8 mouse cellular contexts compared by ENCODE assay signal in the genomic region with DNA sequence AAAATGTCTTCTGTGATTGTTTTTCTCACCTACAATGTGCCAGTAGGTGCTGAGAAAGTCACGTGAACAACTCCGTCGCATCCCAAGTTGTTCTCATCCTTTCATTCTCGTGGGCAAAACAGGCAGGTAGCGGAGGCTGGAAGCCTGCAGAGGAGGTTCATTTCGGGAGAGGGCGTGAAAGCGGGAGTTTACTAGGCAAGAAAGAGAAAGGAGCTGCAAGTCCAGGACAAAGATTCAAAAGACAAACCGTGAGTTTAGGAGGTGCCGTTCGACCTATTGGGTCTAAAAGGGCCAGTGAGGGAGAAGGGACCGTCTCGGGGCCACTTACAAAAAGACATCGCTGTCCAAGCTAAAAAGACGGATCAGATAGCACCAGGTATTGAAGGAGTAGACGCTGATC. TPM values are rescaled to one million over a fixed set of nuclear protein-coding genes. Genes with fewer than 3 reads are reported as not detected.
A peak's percentile ranks its signal among the peaks of the same experiment; 100 is the strongest.
DNase-seq lines count a peak whose midpoint lies in the region; ATAC-seq lines count a peak whose summit lies in the region.

No protein-coding gene starts in this region.

- ATAC-seq in forebrain, embryonic 11.5 days (replicated peaks; ENCODE audit: low FRiP score) = 0 out of 2 replicates have a peak, but pooled peaks have one; percentile 0
- ATAC-seq in midbrain, embryonic 16.5 days = peak; percentile 6; the same call in 1 of the 2 replicates

- H3K27ac ChIP-seq in forebrain, embryonic 11.5 days (ENCODE audit: low read depth, low read length) = no peak overlapping the region
- 0 out of 2 replicates have a peak overlapping the region, but pooled peaks have one; percentile 10 for H3K27ac ChIP-seq in midbrain, embryonic 16.5 days (ENCODE audit: low read length)

- under 1% methylated on average over 16 of the region's 16 CpGs for WGBS in forebrain, embryonic 11.5 days
- WGBS in midbrain, embryonic 16.5 days = under 1% methylated on average over 16 of the region's 16 CpGs

- intact Hi-C loops in left cerebral cortex, postnatal 25 days (cut with DNase I) = no loop called here
- intact Hi-C loops in gastrocnemius, postnatal 36 days (cut with DNase I) = loop anchor here (10.0 kb wide), 1 partner anchor 382 kb away; the partner anchor contains the start of genes Tstd1 and Usf1

- H3K4me1 ChIP-seq in forebrain, embryonic 11.5 days (replicated peaks; ENCODE audit: control insufficient read depth, insufficient read depth, low read length) = peaks cover 5% of the 10 kb centered on the region; the same call in 1 of the 2 replicates
- peaks cover 11% of the 10 kb centered on the region for H3K4me1 ChIP-seq in midbrain, embryonic 16.5 days (ENCODE audit: control insufficient read depth, insufficient read depth, low read length)

- peak; percentile 17 for DNase-seq in adrenal gland, postnatal 14 days
- no peak for DNase-seq in adrenal gland, adult (ENCODE audit: inconsistent age in 2 of 2, low spot score in 1 of 2)
- peak; percentile 45 for DNase-seq in right cerebral cortex, adult 18-20 months
- DNase-seq in right cerebral cortex, postnatal 14 days = no peak
- peak; percentile 57 for DNase-seq in forebrain, embryonic 11.5 days (ENCODE audit: low spot score)
- DNase-seq in left cerebral cortex, postnatal 25 days (ENCODE audit: low spot score in 2 of 2) = peak; percentile 41 to 42
- no peak for DNase-seq in gastrocnemius, postnatal 36 days

- no peaks in the 10 kb centered on the region for H3K36me3 ChIP-seq in forebrain, embryonic 11.5 days (ENCODE audit: control insufficient read depth, insufficient read depth, low read length)
- H3K36me3 ChIP-seq in midbrain, embryonic 16.5 days (ENCODE audit: control insufficient read depth, insufficient read depth, low read length) = no peaks in the 10 kb centered on the region

- peak overlapping the region; percentile 59 for H3K9ac ChIP-seq in forebrain, embryonic 11.5 days (ENCODE audit: low read length)
- H3K9ac ChIP-seq in midbrain, embryonic 16.5 days (ENCODE audit: low read depth, low read length) = peak overlapping the region; percentile 54

- H3K9me3 ChIP-seq in forebrain, embryonic 11.5 days (ENCODE audit: control insufficient read depth, low read length) = no peaks in the 10 kb centered on the region
- H3K9me3 ChIP-seq in midbrain, embryonic 16.5 days (replicated peaks; ENCODE audit: control insufficient read depth, low read length, poor library complexity, severe bottlenecking) = no peaks in the 10 kb centered on the region

- H3K4me2 ChIP-seq in forebrain, embryonic 11.5 days (ENCODE audit: low read depth, low read length, severe bottlenecking) = peak overlapping the region; percentile 86
- peak overlapping the region; percentile 74 for H3K4me2 ChIP-seq in midbrain, embryonic 16.5 days (ENCODE audit: low read length)

- peak overlapping the region; percentile 61 for H3K4me3 ChIP-seq in forebrain, embryonic 11.5 days (ENCODE audit: low read depth, low read length)
- H3K4me3 ChIP-seq in midbrain, embryonic 16.5 days (ENCODE audit: low read depth, low read length) = peak overlapping the region; percentile 67

- peaks cover 7% of the 10 kb centered on the region for H3K27me3 ChIP-seq in forebrain, embryonic 11.5 days (ENCODE audit: control insufficient read depth, insufficient read depth, low read length)
- H3K27me3 ChIP-seq in midbrain, embryonic 16.5 days (ENCODE audit: control insufficient read depth, insufficient read depth, low read depth, low read length) = peaks cover 5% of the 10 kb centered on the region; the same call in 1 of the 2 replicates

RNA-seq across cellular contexts. Expression of gene Fcgr4, which starts 14.5 kb away (rescaled TPM):
- total RNA-seq in adrenal gland, postnatal 14 days (2021) = 0.49 and 0.89 TPM in 2 replicates
- polyA plus RNA-seq in forebrain, embryonic 11.5 days (2014; fragmentation: Nextera tagmentation; extraction: Ambion mirVana) = 0.21 and 0.35 TPM in 2 replicates
- total RNA-seq in left cerebral cortex, postnatal 25 days (2021) = not detected
- 0.14 and 0.16 TPM in 2 replicates for polyA plus RNA-seq in midbrain, embryonic 16.5 days (2015; fragmentation: Nextera tagmentation; extraction: Ambion mirVana)
- not detected for total RNA-seq in gastrocnemius, postnatal 36 days (2021)

RNA-seq across cellular contexts. Expression of gene Fcgr3, which starts 31.5 kb away (rescaled TPM):
- 8.1 and 10.3 TPM in 2 replicates for total RNA-seq in adrenal gland, postnatal 14 days (2021)
- 4.3 TPM in 2 replicates for polyA plus RNA-seq in forebrain, embryonic 11.5 days (2014; fragmentation: Nextera tagmentation; extraction: Ambion mirVana)
- total RNA-seq in left cerebral cortex, postnatal 25 days (2021) = 10 to 100 TPM; 13.8 TPM
- 6.8 and 9.0 TPM in 2 replicates for polyA plus RNA-seq in midbrain, embryonic 16.5 days (2015; fragmentation: Nextera tagmentation; extraction: Ambion mirVana)
- total RNA-seq in gastrocnemius, postnatal 36 days (2021) = 1 to 10 TPM; 2.6 to 4.6 TPM

RNA-seq across cellular contexts. Expression of gene Fcgr2b, which starts 56.8 kb away (rescaled TPM):
- 7.9 and 9.2 TPM in 2 replicates for total RNA-seq in adrenal gland, postnatal 14 days (2021)
- polyA plus RNA-seq in forebrain, embryonic 11.5 days (2014; fragmentation: Nextera tagmentation; extraction: Ambion mirVana) = 0.31 TPM in 1 of 2 replicates, not detected in the other
- total RNA-seq in left cerebral cortex, postnatal 25 days (2021) = 1 to 10 TPM; 3.6 to 6.2 TPM
- 1.1 and 1.7 TPM in 2 replicates for polyA plus RNA-seq in midbrain, embryonic 16.5 days (2015; fragmentation: Nextera tagmentation; extraction: Ambion mirVana)
- 1 to 10 TPM; 2.2 to 2.4 TPM for total RNA-seq in gastrocnemius, postnatal 36 days (2021)

Comparison
In these comparisons a context has a peak if more than half of its experiments do, and no peak if none do; other contexts are left out.
1. DNase-seq: peak in adrenal gland, postnatal 14 days (single experiment), right cerebral cortex, adult 18-20 months (single experiment), forebrain, embryonic 11.5 days (single experiment) and left cerebral cortex, postnatal 25 days (2 of 2); none in adrenal gland, adult (0 of 2), right cerebral cortex, postnatal 14 days (single experiment) and gastrocnemius, postnatal 36 days (0 of 2).